Mouse (Mus musculus): ENCODE results near the gene Dhrs3. TPM values are rescaled to one million over a fixed set of nuclear protein-coding genes. Genes with fewer than 3 reads are reported as not detected.
A peak's percentile ranks its signal among the peaks of the same experiment; 100 is the strongest.

Dhrs3 gene
- 6.7 and 7.7 TPM in 2 replicates for polyA plus RNA-seq (2016; fragmentation: Nextera tagmentation; extraction: Ambion mirVana)

GRCm38 (mm10) chr4:144892133-144892936 is at the start of gene Dhrs3:
Dhrs3 (plus strand) TSS chr4:144892827.
- under 1% methylated on average over 54 of the region's 55 CpGs for WGBS
- H3K27ac ChIP-seq = no peak within 1 kb of the TSS
- no peaks in the 10 kb centered on the region for H3K36me3 ChIP-seq (replicated peaks)
- peak within 1 kb of the TSS; percentile 81 for H3K4me2 ChIP-seq
- no peaks in the 10 kb centered on the region for H3K9me3 ChIP-seq
- peak; percentile 77 for ATAC-seq (ENCODE audit: low FRiP score)
- peaks cover 43% of the 10 kb centered on the region for H3K27me3 ChIP-seq
- H3K9ac ChIP-seq = peak within 1 kb of the TSS; percentile 40
- H3K4me3 ChIP-seq (replicated peaks) = peak within 1 kb of the TSS; percentile 48
- H3K4me1 ChIP-seq = peaks cover 25% of the 10 kb centered on the region

GRCm38 (mm10) chr4:144861756-144862505 is 30.7 kb upstream of the Dhrs3 start:
- Histone ChIP-seq H3K9me3 (no peaks in the 10 kb centered on the region), H3K4me1 (no peaks in the 10 kb centered on the region), H3K27me3 (no peaks in the 10 kb centered on the region), H3K4me2 (no peak overlapping the region), H3K4me3 (replicated peaks) (no peak overlapping the region), H3K36me3 (replicated peaks) (no peaks in the 10 kb centered on the region), H3K9ac (no peak overlapping the region), H3K27ac (no peak overlapping the region)
- ATAC-seq (ENCODE audit: low FRiP score) = no peak
- 86% methylated on average over 3 of the region's 3 CpGs for WGBS

DNA sequence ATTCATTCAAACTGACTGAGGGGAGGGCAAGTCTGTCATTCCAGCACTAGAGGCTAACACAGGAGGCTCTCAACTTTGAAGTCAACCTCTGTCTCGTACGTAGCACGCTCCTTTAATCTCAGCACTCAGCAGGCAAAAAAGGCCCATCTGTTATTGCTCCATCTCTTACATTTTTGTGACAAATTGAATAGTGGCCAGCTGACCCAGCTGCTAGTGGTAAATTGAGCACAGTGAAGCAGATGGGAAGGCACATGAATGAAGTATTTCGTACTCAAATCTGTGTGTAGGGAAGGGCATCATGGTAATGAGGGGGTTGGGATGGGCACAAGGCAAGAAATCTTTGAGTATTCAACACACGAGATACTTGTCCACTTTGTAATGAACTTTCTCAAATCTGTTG is 24.7 kb upstream of the Dhrs3 start:
- Histone ChIP-seq H3K4me1 (no peaks in the 10 kb centered on the region), H3K36me3 (replicated peaks) (no peaks in the 10 kb centered on the region), H3K9ac (no peak overlapping the region), H3K4me2 (no peak overlapping the region), H3K4me3 (replicated peaks) (no peak overlapping the region), H3K9me3 (no peaks in the 10 kb centered on the region), H3K27ac (no peak overlapping the region), H3K27me3 (no peaks in the 10 kb centered on the region)
- ATAC-seq (ENCODE audit: low FRiP score) = no peak
- WGBS = 83% methylated on average over 5 of the region's 5 CpGs

DNA sequence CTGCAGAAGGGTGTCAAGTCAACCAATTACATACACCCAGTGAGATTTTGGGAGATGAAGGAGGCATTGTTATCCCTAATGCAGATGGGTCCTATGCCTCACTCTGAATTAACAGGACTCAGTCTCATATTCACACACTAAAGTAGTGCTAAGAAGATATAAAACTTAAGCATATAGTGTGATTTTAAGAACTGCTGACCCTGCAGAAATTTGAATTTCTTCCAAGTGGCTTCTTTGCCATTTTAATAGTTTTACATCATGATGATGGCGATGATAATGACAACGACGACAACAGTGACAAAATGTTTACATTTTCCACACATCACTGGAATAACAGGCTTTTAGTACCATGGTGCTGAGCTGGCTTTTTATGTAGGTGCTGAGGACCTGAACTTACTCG is 24.0 kb upstream of the Dhrs3 start:
- WGBS = 89% methylated on average over 4 of the region's 4 CpGs
- no peaks in the 10 kb centered on the region for H3K27me3 ChIP-seq
- no peak overlapping the region for H3K4me3 ChIP-seq (replicated peaks)
- H3K4me1 ChIP-seq = no peaks in the 10 kb centered on the region
- no peak overlapping the region for H3K27ac ChIP-seq
- H3K36me3 ChIP-seq (replicated peaks) = no peaks in the 10 kb centered on the region
- ATAC-seq (ENCODE audit: low FRiP score) = no peak
- H3K9ac ChIP-seq = no peak overlapping the region
- no peaks in the 10 kb centered on the region for H3K9me3 ChIP-seq
- no peak overlapping the region for H3K4me2 ChIP-seq

DNA sequence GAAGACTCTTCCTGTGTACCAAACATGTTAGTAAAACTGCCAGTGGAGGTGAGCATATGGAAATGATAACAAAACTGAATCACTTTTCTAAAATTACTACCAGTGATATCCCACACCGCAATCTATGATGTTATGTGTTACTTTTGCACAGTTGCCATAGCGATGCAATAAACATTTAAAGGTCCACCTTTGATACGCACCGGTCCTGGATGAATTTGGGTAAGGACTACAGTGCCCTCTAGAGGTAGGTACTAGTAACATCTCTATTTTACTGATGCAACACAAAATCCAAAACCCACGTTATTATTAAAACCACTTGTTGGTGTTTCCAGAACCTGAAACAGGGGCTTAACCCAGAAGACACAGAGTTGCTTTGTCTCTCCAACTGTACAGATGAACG is 19.7 kb upstream of the Dhrs3 start:
- Histone ChIP-seq H3K27ac (no peak overlapping the region), H3K4me2 (no peak overlapping the region), H3K27me3 (no peaks in the 10 kb centered on the region), H3K4me3 (replicated peaks) (no peak overlapping the region), H3K36me3 (replicated peaks) (no peaks in the 10 kb centered on the region), H3K9ac (no peak overlapping the region), H3K4me1 (no peaks in the 10 kb centered on the region), H3K9me3 (no peaks in the 10 kb centered on the region)
- 44% methylated on average over 6 of the region's 6 CpGs for WGBS
- ATAC-seq (ENCODE audit: low FRiP score) = no peak

GRCm38 (mm10) chr4:144875576-144876093 is 17.0 kb upstream of the Dhrs3 start:
- Histone ChIP-seq H3K9me3 (no peaks in the 10 kb centered on the region), H3K4me3 (replicated peaks) (no peak overlapping the region), H3K9ac (no peak overlapping the region), H3K4me2 (no peak overlapping the region), H3K27me3 (no peaks in the 10 kb centered on the region), H3K36me3 (replicated peaks) (no peaks in the 10 kb centered on the region), H3K27ac (no peak overlapping the region), H3K4me1 (no peaks in the 10 kb centered on the region)
- ATAC-seq (ENCODE audit: low FRiP score) = no peak
- 91% methylated on average over 2 of the region's 2 CpGs for WGBS

GRCm38 (mm10) chr4:144879549-144879948 is 13.1 kb upstream of the Dhrs3 start:
- H3K36me3 ChIP-seq (replicated peaks) = no peaks in the 10 kb centered on the region
- no peak overlapping the region for H3K9ac ChIP-seq
- no peaks in the 10 kb centered on the region for H3K27me3 ChIP-seq
- no peak for ATAC-seq (ENCODE audit: low FRiP score)
- H3K4me1 ChIP-seq = no peaks in the 10 kb centered on the region
- no peak overlapping the region for H3K27ac ChIP-seq
- H3K4me3 ChIP-seq (replicated peaks) = no peak overlapping the region
- no peak overlapping the region for H3K4me2 ChIP-seq
- H3K9me3 ChIP-seq = 0 out of 2 replicates have a peak, but pooled peaks cover 4% of the 10 kb centered on the region
- 63% methylated on average over 1 of the region's 1 CpGs for WGBS

- no peaks in the 10 kb centered on the region for H3K27me3 ChIP-seq
- peaks cover under 1% of the 10 kb centered on the region; the same call in 1 of the 2 replicates for H3K4me1 ChIP-seq
- H3K9me3 ChIP-seq = 0 out of 2 replicates have a peak, but pooled peaks cover 4% of the 10 kb centered on the region
- no peak for ATAC-seq (ENCODE audit: low FRiP score)
- H3K4me3 ChIP-seq (replicated peaks) = no peak overlapping the region
- WGBS = 64% methylated on average over 2 of the region's 2 CpGs
- H3K9ac ChIP-seq = no peak overlapping the region
- H3K27ac ChIP-seq = no peak overlapping the region
- no peak overlapping the region for H3K4me2 ChIP-seq
- H3K36me3 ChIP-seq (replicated peaks) = no peaks in the 10 kb centered on the region
Measured at GRCm38 (mm10) chr4:144881376-144881775, 11.3 kb upstream of the Dhrs3 start.

- Histone ChIP-seq H3K4me2 (no peak overlapping the region), H3K27me3 (no peaks in the 10 kb centered on the region), H3K36me3 (replicated peaks) (no peaks in the 10 kb centered on the region), H3K4me1 (peaks cover 4% of the 10 kb centered on the region; the same call in 1 of the 2 replicates), H3K4me3 (replicated peaks) (no peak overlapping the region), H3K9ac (no peak overlapping the region), H3K9me3 (0 out of 2 replicates have a peak, but pooled peaks cover 4% of the 10 kb centered on the region), H3K27ac (no peak overlapping the region)
- ATAC-seq (ENCODE audit: low FRiP score) = no peak
- WGBS = 66% methylated on average over 8 of the region's 8 CpGs
Measured at GRCm38 (mm10) chr4:144882881-144883331, 9.7 kb upstream of the Dhrs3 start.

GRCm38 (mm10) chr4:144886460-144886859 is 6.2 kb upstream of the Dhrs3 start:
- Histone ChIP-seq H3K4me3 (replicated peaks) (no peak overlapping the region), H3K4me2 (no peak overlapping the region), H3K4me1 (peaks cover 4% of the 10 kb centered on the region; the same call in 1 of the 2 replicates), H3K36me3 (replicated peaks) (no peaks in the 10 kb centered on the region), H3K27ac (no peak overlapping the region), H3K27me3 (peaks cover 9% of the 10 kb centered on the region), H3K9me3 (0 out of 2 replicates have a peak, but pooled peaks cover under 1% of the 10 kb centered on the region), H3K9ac (no peak overlapping the region)
- no peak for ATAC-seq (ENCODE audit: low FRiP score)
- 55% methylated on average over 6 of the region's 6 CpGs for WGBS

DNA sequence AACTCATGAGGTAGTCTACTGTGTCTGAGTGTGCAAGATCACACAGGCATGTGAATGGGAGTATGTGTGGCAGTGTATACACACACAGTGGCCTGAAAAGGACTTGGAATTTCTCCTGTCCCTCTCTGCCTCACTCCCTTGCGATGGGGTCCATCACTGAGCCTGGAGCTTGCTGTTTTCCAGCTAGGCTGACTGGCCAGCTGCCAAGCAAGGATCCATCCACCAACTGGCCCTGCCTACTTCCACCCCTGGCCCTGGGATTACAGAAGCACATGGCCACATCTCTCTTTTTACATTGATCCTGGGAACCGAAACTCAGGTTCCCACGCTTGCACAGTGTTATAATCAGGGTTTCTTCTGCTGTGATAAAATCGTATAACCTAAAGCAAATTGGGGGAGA is 3.9 kb upstream of the Dhrs3 start:
- Histone ChIP-seq H3K4me3 (replicated peaks) (no peak overlapping the region), H3K36me3 (replicated peaks) (no peaks in the 10 kb centered on the region), H3K9ac (no peak overlapping the region), H3K27me3 (peaks cover 21% of the 10 kb centered on the region), H3K9me3 (no peaks in the 10 kb centered on the region), H3K4me2 (no peak overlapping the region), H3K27ac (no peak overlapping the region), H3K4me1 (peaks cover 12% of the 10 kb centered on the region)
- WGBS = 90% methylated on average over 4 of the region's 4 CpGs
- ATAC-seq (ENCODE audit: low FRiP score) = no peak

- H3K9ac ChIP-seq = no peak overlapping the region
- no peak overlapping the region for H3K4me3 ChIP-seq (replicated peaks)
- WGBS = 78% methylated on average over 9 of the region's 9 CpGs
- no peak overlapping the region for H3K27ac ChIP-seq
- H3K27me3 ChIP-seq = peaks cover 30% of the 10 kb centered on the region
- H3K4me1 ChIP-seq = peaks cover 21% of the 10 kb centered on the region
- ATAC-seq (ENCODE audit: low FRiP score) = no peak
- no peaks in the 10 kb centered on the region for H3K36me3 ChIP-seq (replicated peaks)
- H3K9me3 ChIP-seq = no peaks in the 10 kb centered on the region
- H3K4me2 ChIP-seq = no peak overlapping the region
Measured at GRCm38 (mm10) chr4:144889505-144890301, 2.9 kb upstream of the Dhrs3 start.

Measured in forebrain, embryonic 12.5 days (tissue).